Mouse (Mus musculus) MEL (cell line): ENCODE data around the gene Rplp0. TPM values are rescaled to one million over a fixed set of nuclear protein-coding genes. Genes with fewer than 3 reads are reported as not detected.

Source experiments
- DNase-seq: peaks from one replicate; pipeline ENCODE4 v3.0.0; 2011; ENCODE audit warnings: low read depth, low spot score
- H3K27ac ChIP-seq: 2 replicates; pipeline ENCODE4 v1.5.1; 2012; ENCODE audit warnings: low read depth, mild to moderate bottlenecking, control low read depth, low read length, moderate library complexity; ENCODE audit not compliant: control insufficient read depth
- H3K27me3 ChIP-seq, 2 experiments: fragments of 150-350 bp in 1 of 2; sonication (generic) in 1 of 2; 2 replicates each; pipeline ENCODE4 v1.6.1; 2012; ENCODE audit warnings: low read length in 2 of 2, mild to moderate bottlenecking in 2 of 2, improper control_type of control experiment in 1 of 2, moderate library complexity in 1 of 2; ENCODE audit not compliant: insufficient read depth in 2 of 2, control insufficient read depth in 1 of 2
- H3K36me3 ChIP-seq, 2 experiments: 2 replicates each; pipeline ENCODE4 v1.6.1; 2012 to 2014; ENCODE audit warnings: low read length in 2 of 2, improper control_type of control experiment in 1 of 2, inconsistent platforms in 1 of 2, mild to moderate bottlenecking in 1 of 2; ENCODE audit not compliant: insufficient read depth in 2 of 2, control insufficient read depth in 1 of 2
- H3K4me1 ChIP-seq, 2 experiments: fragments of 150-350 bp in 1 of 2; sonication (generic) in 1 of 2; 2 replicates each; pipeline ENCODE4 v1.6.1; 2012; ENCODE audit warnings: low read length in 2 of 2, improper control_type of control experiment in 1 of 2, mild to moderate bottlenecking in 1 of 2; ENCODE audit not compliant: insufficient read depth in 2 of 2, control insufficient read depth in 1 of 2
- H3K4me3 ChIP-seq, 2 experiments: fragments of 150-350 bp in 1 of 2; sonication (generic) in 1 of 2; 2 replicates each; pipeline ENCODE4 v1.5.1; 2012; ENCODE audit warnings: low read depth in 2 of 2, low read length in 2 of 2, mild to moderate bottlenecking in 2 of 2, moderate library complexity in 2 of 2, control low read depth in 1 of 2, improper control_type of control experiment in 1 of 2; ENCODE audit not compliant: control insufficient read depth in 1 of 2, insufficient read depth in 1 of 2
- H3K79me2 ChIP-seq: 2 replicates; pipeline ENCODE4 v1.6.1; 2012; ENCODE audit warnings: mild to moderate bottlenecking, low read length, moderate library complexity; ENCODE audit not compliant: control insufficient read depth, poor library complexity, insufficient read depth
- H3K9ac ChIP-seq: 2 replicates; pipeline ENCODE4 v1.6.1; 2012; ENCODE audit warnings: low read depth, mild to moderate bottlenecking, control low read depth, low read length, moderate library complexity; ENCODE audit not compliant: control insufficient read depth, poor library complexity, severe bottlenecking
- H3K9me3 ChIP-seq: fragments of 150-350 bp; sonication (generic); replicated peaks from 2 replicates; pipeline ENCODE4 v1.6.1; 2012; ENCODE audit warnings: mild to moderate bottlenecking, low read length, improper control_type of control experiment, moderate library complexity; ENCODE audit not compliant: insufficient read depth
- BHLHE40 ChIP-seq: IDR thresholded peaks from 2 replicates; pipeline ENCODE4 v1.6.1; 2012; ENCODE audit warnings: low read depth, mild to moderate bottlenecking, inconsistent platforms, low read length, improper control_type of control experiment, borderline replicate concordance
- CHD2 ChIP-seq: IDR thresholded peaks from 2 replicates; pipeline ENCODE4 v1.6.1; 2011; ENCODE audit warnings: low read length, improper control_type of control experiment
- E2F4 ChIP-seq: IDR thresholded peaks from 2 replicates; pipeline ENCODE4 v1.6.1; 2011; ENCODE audit warnings: low read depth, low read length, improper control_type of control experiment, borderline replicate concordance
- KAT2A ChIP-seq: conservative IDR thresholded peaks from 2 replicates; pipeline ENCODE4 v1.6.1; 2012; ENCODE audit warnings: low read depth, low read length, improper control_type of control experiment, inconsistent platforms
- MAZ ChIP-seq: IDR thresholded peaks from 2 replicates; pipeline ENCODE4 v1.6.1; 2012; ENCODE audit warnings: low read depth, mild to moderate bottlenecking, inconsistent platforms, low read length, improper control_type of control experiment
- MEF2A ChIP-seq: IDR thresholded peaks from 2 replicates; pipeline ENCODE4 v1.6.1; 2014; ENCODE audit warnings: low read depth, mild to moderate bottlenecking, inconsistent platforms, low read length, improper control_type of control experiment; ENCODE audit not compliant: poor library complexity, insufficient replicate concordance, severe bottlenecking; ENCODE audit errors: extremely low read depth
- MYB ChIP-seq: IDR thresholded peaks from 2 replicates; pipeline ENCODE4 v1.6.1; 2011; ENCODE audit warnings: mild to moderate bottlenecking, low read depth, low read length, improper control_type of control experiment
- POLR2AphosphoS2 ChIP-seq: IDR thresholded peaks from 2 replicates; pipeline ENCODE4 v1.6.1; 2011; ENCODE audit warnings: low read length, improper control_type of control experiment
- POLR2AphosphoS5 ChIP-seq: IDR thresholded peaks from 2 replicates; pipeline ENCODE4 v1.6.1; 2012; ENCODE audit warnings: low read depth, borderline replicate concordance, mild to moderate bottlenecking, inconsistent platforms, low read length, moderate library complexity, mixed read lengths
- SIN3A ChIP-seq: IDR thresholded peaks from 2 replicates; pipeline ENCODE4 v1.6.1; 2012; ENCODE audit warnings: low read length, improper control_type of control experiment, inconsistent platforms
- SMC3 ChIP-seq: IDR thresholded peaks from 2 replicates; pipeline ENCODE4 v1.6.1; 2011; ENCODE audit warnings: low read depth, low read length, improper control_type of control experiment
- TCF12 ChIP-seq: IDR thresholded peaks from 2 replicates; pipeline ENCODE4 v1.6.1; 2014; ENCODE audit warnings: low read depth, mild to moderate bottlenecking, inconsistent platforms, low read length, improper control_type of control experiment, moderate library complexity
- ZC3H11A ChIP-seq: IDR thresholded peaks from 2 replicates; pipeline ENCODE4 v1.6.1; 2012; ENCODE audit warnings: low read depth, mild to moderate bottlenecking, inconsistent platforms, low read length, improper control_type of control experiment
- ZMIZ1 ChIP-seq: IDR thresholded peaks from 2 replicates; pipeline ENCODE4 v1.6.1; 2012; ENCODE audit warnings: low read depth, mild to moderate bottlenecking, inconsistent platforms, low read length, improper control_type of control experiment, moderate library complexity
- polyA plus RNA-seq, 2 experiments: library from polyadenylated mRNA; stranded (reverse) in 1 of 2; unstranded in 1 of 2; fragments of >175 nt in 1 of 2; fragments of >200 nt in 1 of 2; gene quantifications; 2 replicates each; pipeline versions ENCODE4 v1.2.1 to v1.2.4; 2012; ENCODE audit warnings: low replicate concordance in 2 of 2, low read depth in 1 of 2; ENCODE audit not compliant: insufficient read length in 2 of 2, insufficient read depth in 1 of 2, missing spikeins in 1 of 2
- total RNA-seq: library from RNA; depleted of rRNA; stranded (reverse); fragments of 300-350 nt; gene quantifications from 2 replicates; pipeline ENCODE4 v1.2.3, GENCODE M21; 2012

Rplp0 gene
- total and polyA plus RNA-seq, 3 experiments = 3,028 to 4,164 (median 3,294) TPM

GRCm38 (mm10) chr5:115520325-115520869, 38.9 kb upstream of the Rplp0 start:
- Histone ChIP-seq H3K27ac (no peak overlapping the region), H3K9me3 (no peaks in the 10 kb centered on the region), H3K9ac (no peak overlapping the region), H3K4me3 (no peak overlapping the region), H3K4me1 (no peaks in the 10 kb centered on the region), H3K27me3 (no peaks in the 10 kb centered on the region), H3K79me2 (no peaks in the 10 kb centered on the region; the same call in 1 of the 2 replicates), H3K36me3 (no peaks in the 10 kb centered on the region; a peak in 1 of 4 replicates)
- no peak for DNase-seq
- TF ChIP-seq MAZ = no peak
- TF ChIP-seq POLR2AphosphoS2 = no peak
- TF ChIP-seq CHD2 = no peak
- no peak for TF ChIP-seq ZC3H11A
- TF ChIP-seq ZMIZ1 = no peak
- TF ChIP-seq MEF2A = no peak
- no peak for TF ChIP-seq MYB
- TF ChIP-seq KAT2A = no peak
- TF ChIP-seq SIN3A = no peak
- no peak for TF ChIP-seq POLR2AphosphoS5
- TF ChIP-seq BHLHE40 = no peak
- TF ChIP-seq E2F4 = no peak
- no peak for TF ChIP-seq TCF12

GRCm38 (mm10) chr5:115521553-115522461, 37.5 kb upstream of the Rplp0 start:
- no peak for DNase-seq
- H3K9me3 ChIP-seq = no peaks in the 10 kb centered on the region
- no peaks in the 10 kb centered on the region for H3K4me1 ChIP-seq
- no peak for TF ChIP-seq SMC3
- TF ChIP-seq, all 39 proteins: peak for 0
- H3K27ac ChIP-seq = no peak overlapping the region
- H3K36me3 ChIP-seq = no peaks in the 10 kb centered on the region; a peak in 1 of 4 replicates
- H3K79me2 ChIP-seq = no peaks in the 10 kb centered on the region
- no peak overlapping the region for H3K4me3 ChIP-seq
- no peak overlapping the region for H3K9ac ChIP-seq
- H3K27me3 ChIP-seq = no peaks in the 10 kb centered on the region
